ENCODE assay signal across 9 mouse cellular contexts in the genomic region with DNA sequence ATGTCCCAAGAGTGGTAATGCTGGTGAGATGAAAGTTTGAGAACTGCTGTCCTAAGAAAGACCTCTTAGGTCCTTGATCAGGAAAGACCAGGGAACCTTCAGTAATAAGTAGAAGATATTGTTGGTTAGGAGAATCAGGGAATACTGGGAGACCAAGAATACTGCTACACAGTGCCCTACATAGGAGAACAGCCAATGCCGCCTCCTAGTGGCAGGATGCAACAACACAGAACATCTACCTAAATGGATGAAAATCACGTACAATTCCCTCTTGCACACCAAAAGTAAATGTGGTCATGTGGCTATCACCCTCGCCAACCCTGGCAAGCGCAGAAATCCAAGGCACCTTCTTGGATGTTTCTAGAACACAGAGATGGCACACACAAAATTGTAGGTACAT. TPM values are rescaled to one million over a fixed set of nuclear protein-coding genes. Genes with fewer than 3 reads are reported as not detected.
A peak's percentile ranks its signal among the peaks of the same experiment; 100 is the strongest.
DNase-seq lines count a peak whose midpoint lies in the region; ATAC-seq and TF ChIP-seq lines count a peak whose summit lies in the region.
"Had no signal": no experiment of that assay in that cellular context is flagged by ENCODE, and none has a peak within 500 bp of the region (broad histone marks: within the 10 kb centered on the region; RNA-seq: fewer than 3 reads in every experiment).

No protein-coding gene starts in this region.

- intact Hi-C loops in left cerebral cortex, postnatal 10 days (cut with DNase I), result loop anchor here (2.0 kb wide), 1 partner anchor 166 kb away; no protein-coding TSS in a partner anchor

- no peak overlapping the region for H3K27ac ChIP-seq in embryonic facial prominence, embryonic 11.5 days (replicated peaks; ENCODE audit: low read depth, low read length)
- no peak overlapping the region for H3K27ac ChIP-seq in neural tube, embryonic 11.5 days (ENCODE audit: low read depth, low read length)
- H3K27ac ChIP-seq: embryonic facial prominence, embryonic 13.5 days had no signal

- no peaks in the 10 kb centered on the region for H3K36me3 ChIP-seq in embryonic facial prominence, embryonic 11.5 days (replicated peaks; ENCODE audit: control insufficient read depth, insufficient read depth, low read depth, low read length)
- H3K36me3 ChIP-seq in neural tube, embryonic 11.5 days (ENCODE audit: control insufficient read depth, insufficient read depth, low read length), result no peaks in the 10 kb centered on the region
- H3K36me3 ChIP-seq: embryonic facial prominence, embryonic 13.5 days had no signal

- ATAC-seq in embryonic facial prominence, embryonic 11.5 days (replicated peaks; ENCODE audit: insufficient number of reproducible peaks, low FRiP score, low TSS enrichment, low read depth), result no peak
- ATAC-seq in neural tube, embryonic 11.5 days (ENCODE audit: insufficient read depth, low FRiP score, low TSS enrichment), result no peak

- TF ChIP-seq CTCF in lung, adult 2 months (IDR thresholded peaks at IDR 0.05; ENCODE audit: insufficient read depth, low read length), result peak; percentile 45; the same call in 1 of the 2 replicates

- H3K4me3 ChIP-seq in lung, adult 2 months (replicated peaks; ENCODE audit: extremely low read depth, low read depth, low read length), result no peak overlapping the region
- no peak overlapping the region for H3K4me3 ChIP-seq in embryonic facial prominence, embryonic 11.5 days (ENCODE audit: low read depth, low read length)
- H3K4me3 ChIP-seq in neural tube, embryonic 11.5 days (ENCODE audit: low read depth, low read length), result no peak overlapping the region
- H3K4me3 ChIP-seq: embryonic facial prominence, embryonic 13.5 days had no signal

- no peak overlapping the region for H3K4me2 ChIP-seq in embryonic facial prominence, embryonic 11.5 days (ENCODE audit: low read depth, low read length)
- no peak overlapping the region for H3K4me2 ChIP-seq in neural tube, embryonic 11.5 days (ENCODE audit: low read depth)
- H3K4me2 ChIP-seq: embryonic facial prominence, embryonic 13.5 days had no signal

- no peak for TF ChIP-seq POLR2A in lung, adult 2 months (IDR thresholded peaks at IDR 0.05; ENCODE audit: borderline replicate concordance, extremely low read depth, low read depth, low read length)

- no peaks in the 10 kb centered on the region for H3K9me3 ChIP-seq in embryonic facial prominence, embryonic 11.5 days (replicated peaks; ENCODE audit: control insufficient read depth, low read length)
- no peaks in the 10 kb centered on the region for H3K9me3 ChIP-seq in neural tube, embryonic 11.5 days (ENCODE audit: control insufficient read depth, low read length)
- H3K9me3 ChIP-seq: embryonic facial prominence, embryonic 13.5 days had no signal

- no peaks in the 10 kb centered on the region for H3K4me1 ChIP-seq in lung, adult 2 months (ENCODE audit: control insufficient read depth, insufficient read depth, low read length)
- no peaks in the 10 kb centered on the region for H3K4me1 ChIP-seq in embryonic facial prominence, embryonic 11.5 days (ENCODE audit: control insufficient read depth, insufficient read depth, low read length)
- no peaks in the 10 kb centered on the region for H3K4me1 ChIP-seq in neural tube, embryonic 11.5 days (ENCODE audit: control insufficient read depth, insufficient read depth, low read length)
- H3K4me1 ChIP-seq: embryonic facial prominence, embryonic 13.5 days had no signal

- H3K27me3 ChIP-seq in embryonic facial prominence, embryonic 11.5 days (ENCODE audit: control insufficient read depth, insufficient read depth, low read length), result no peaks in the 10 kb centered on the region
- H3K27me3 ChIP-seq in neural tube, embryonic 11.5 days (ENCODE audit: control insufficient read depth, insufficient read depth, low read length), result no peaks in the 10 kb centered on the region
- H3K27me3 ChIP-seq: embryonic facial prominence, embryonic 13.5 days had no signal

- DNase-seq in lung, adult 2 months, result no peak
- DNase-seq in lung, postnatal 25 days (ENCODE audit: low spot score), result no peak
- DNase-seq in WW6 (ENCODE audit: low read depth, low spot score), result peak; percentile 31
- DNase-seq in embryonic facial prominence, embryonic 11.5 days (ENCODE audit: low spot score), result peak; percentile 81
- peak; percentile 78 for DNase-seq in induced T-regulatory cell, adult 2 months (ENCODE audit: low read depth)
- peak; percentile 9 to 41 for DNase-seq in left cerebral cortex, postnatal 10 days (ENCODE audit: extremely low spot score in 1 of 2, low spot score in 2 of 2)
- peak; percentile 65 for DNase-seq in neural tube, embryonic 11.5 days (ENCODE audit: low spot score)
- DNase-seq in gastrocnemius, adult 8-10 months (ENCODE audit: low spot score in 2 of 2), result no peak

- 47% methylated on average over 4 of the region's 4 CpGs for WGBS in lung, adult 2 months
- WGBS in embryonic facial prominence, embryonic 11.5 days, result 19% methylated on average over 4 of the region's 4 CpGs
- WGBS in neural tube, embryonic 11.5 days, result 23% methylated on average over 4 of the region's 4 CpGs

- no peak overlapping the region for H3K9ac ChIP-seq in embryonic facial prominence, embryonic 11.5 days (replicated peaks; ENCODE audit: low read length)
- no peak overlapping the region for H3K9ac ChIP-seq in neural tube, embryonic 11.5 days (ENCODE audit: low read length)
- H3K9ac ChIP-seq: embryonic facial prominence, embryonic 13.5 days had no signal

RNA-seq across cellular contexts. Expression of gene Zc3hav1l, which starts 27.5 kb away (rescaled TPM):
- polyA plus RNA-seq in lung, adult 2 months (2012; rRNA removed), result 3.2 and 4.4 TPM in 2 replicates
- polyA plus RNA-seq in embryonic facial prominence, embryonic 11.5 days (2014; fragmentation: Nextera tagmentation; extraction: Ambion mirVana), result 16.3 and 19.4 TPM in 2 replicates
- 1 to 10 TPM; 2.9 to 3.5 TPM for total RNA-seq in left cerebral cortex, postnatal 10 days (2021)
- 15.4 and 17.0 TPM in 2 replicates for polyA plus RNA-seq in neural tube, embryonic 11.5 days (2014; fragmentation: Nextera tagmentation; extraction: Ambion mirVana)
- total RNA-seq in gastrocnemius, adult 8-10 months (2022), result under 1 TPM; 0.16 to 0.45 (median 0.18) TPM

RNA-seq across cellular contexts. Expression of gene Zc3hav1, which starts 27.8 kb away (rescaled TPM):
- polyA plus RNA-seq in lung, adult 2 months (2012; rRNA removed), result 22.3 and 24.6 TPM in 2 replicates
- polyA plus RNA-seq in embryonic facial prominence, embryonic 11.5 days (2014; fragmentation: Nextera tagmentation; extraction: Ambion mirVana), result 1.6 and 1.8 TPM in 2 replicates
- total RNA-seq in left cerebral cortex, postnatal 10 days (2021), result 1 to 10 TPM; 2.9 TPM
- 1.4 and 1.7 TPM in 2 replicates for polyA plus RNA-seq in neural tube, embryonic 11.5 days (2014; fragmentation: Nextera tagmentation; extraction: Ambion mirVana)
- total RNA-seq in gastrocnemius, adult 8-10 months (2022), result 1 to 10 TPM; 5.4 to 7.5 (median 6.2) TPM

RNA-seq across cellular contexts. Expression of gene Ttc26, which starts 54.7 kb away (rescaled TPM):
- polyA plus RNA-seq in lung, adult 2 months (2012; rRNA removed), result 1.3 and 1.9 TPM in 2 replicates
- 10.4 and 11.8 TPM in 2 replicates for polyA plus RNA-seq in embryonic facial prominence, embryonic 11.5 days (2014; fragmentation: Nextera tagmentation; extraction: Ambion mirVana)
- total RNA-seq in left cerebral cortex, postnatal 10 days (2021), result 1 to 10 TPM; 8.7 to 9.2 TPM
- polyA plus RNA-seq in neural tube, embryonic 11.5 days (2014; fragmentation: Nextera tagmentation; extraction: Ambion mirVana), result 9.9 and 11.8 TPM in 2 replicates
- total RNA-seq in gastrocnemius, adult 8-10 months (2022), result 1 to 10 TPM in 2 of 4 experiments, under 1 TPM in 2; 0.48 to 2.7 (median 1.4) TPM

Comparison
In these comparisons a context has a peak if more than half of its experiments do, and no peak if none do; other contexts are left out.
1. DNase-seq: peak in WW6 (single experiment), embryonic facial prominence, embryonic 11.5 days (single experiment), induced T-regulatory cell, adult 2 months (single experiment), left cerebral cortex, postnatal 10 days (2 of 2) and neural tube, embryonic 11.5 days (single experiment); none in lung, adult 2 months (single experiment), lung, postnatal 25 days (single experiment) and gastrocnemius, adult 8-10 months (0 of 2).